Mouse (Mus musculus): ENCODE data around the gene Igflr1. TPM values are rescaled to one million over a fixed set of nuclear protein-coding genes. Genes with fewer than 3 reads are reported as not detected.

Igflr1 gene
- total RNA-seq, 2 experiments from 2014 or later = 4.7 to 5.2 TPM

DNA sequence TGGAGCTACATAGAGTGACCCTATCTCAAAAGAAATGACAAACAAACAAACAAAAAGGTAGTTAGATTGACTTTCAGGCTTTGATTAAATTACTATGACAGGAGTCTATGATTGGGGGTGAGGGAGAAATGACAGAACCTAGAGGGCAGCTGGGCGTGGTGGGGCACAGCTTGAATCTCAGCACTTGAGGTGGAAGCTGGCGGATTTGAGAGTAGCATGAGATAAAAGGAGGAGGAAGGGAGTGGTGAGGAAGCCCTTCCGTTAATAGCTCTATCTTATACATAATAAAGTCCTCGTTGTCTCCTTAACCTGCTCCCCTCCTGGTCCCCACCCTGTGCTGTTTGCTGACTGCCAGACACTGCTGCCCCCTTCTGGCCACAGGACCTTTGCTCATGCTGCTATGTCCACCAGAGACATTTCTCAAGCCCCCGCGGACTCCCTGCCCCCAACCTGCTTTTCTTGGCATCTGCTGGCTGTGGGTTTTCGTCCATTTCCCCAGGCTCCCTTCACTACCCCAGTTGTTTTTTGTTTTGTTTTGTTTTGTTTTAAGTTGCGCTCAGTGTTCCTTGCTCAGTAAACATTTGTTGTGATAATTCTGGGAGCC lies 42.6 kb downstream of the Igflr1 start:
- peak in 1 of 2 experiments; percentile 43 for DNase-seq (ENCODE audit: extremely low spot score in 1 of 2, low spot score in 1 of 2)

- DNase-seq (ENCODE audit: extremely low spot score in 1 of 2, low spot score in 1 of 2) = no peak
These were observed 43.2 kb downstream of the Igflr1 start for GRCm38 (mm10) chr7:30608476-30608875.

DNA sequence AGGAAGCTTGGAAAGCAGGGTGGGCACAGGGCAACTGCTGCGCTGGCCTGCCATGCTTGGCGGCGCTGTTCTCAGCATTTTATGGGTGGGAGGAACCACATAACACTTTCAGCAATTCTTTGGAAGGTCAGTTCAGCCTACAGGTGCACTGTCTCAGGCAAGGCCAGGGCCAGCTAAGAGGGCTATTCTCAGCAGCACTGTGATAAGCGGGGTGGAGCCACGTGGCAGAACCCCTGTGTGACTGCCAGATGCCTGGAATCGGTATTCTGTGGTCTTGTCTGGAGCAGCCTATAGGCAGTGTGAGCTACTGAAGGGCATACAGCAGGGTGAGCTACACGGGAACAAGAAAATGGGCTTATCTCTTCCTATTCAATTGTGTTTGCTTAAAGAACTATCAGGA lies 44.8 kb downstream of the Igflr1 start:
- no peak for DNase-seq (ENCODE audit: extremely low spot score in 1 of 2, low spot score in 1 of 2)

GRCm38 (mm10) chr7:30612654-30613402 lies 47.6 kb downstream of the Igflr1 start, which contains the start of gene Upk1a:
Gene Upk1a, minus strand, starts transcription at chr7:30612847.
- DNase-seq (ENCODE audit: extremely low spot score in 1 of 2, low spot score in 1 of 2) = no peak

DNA sequence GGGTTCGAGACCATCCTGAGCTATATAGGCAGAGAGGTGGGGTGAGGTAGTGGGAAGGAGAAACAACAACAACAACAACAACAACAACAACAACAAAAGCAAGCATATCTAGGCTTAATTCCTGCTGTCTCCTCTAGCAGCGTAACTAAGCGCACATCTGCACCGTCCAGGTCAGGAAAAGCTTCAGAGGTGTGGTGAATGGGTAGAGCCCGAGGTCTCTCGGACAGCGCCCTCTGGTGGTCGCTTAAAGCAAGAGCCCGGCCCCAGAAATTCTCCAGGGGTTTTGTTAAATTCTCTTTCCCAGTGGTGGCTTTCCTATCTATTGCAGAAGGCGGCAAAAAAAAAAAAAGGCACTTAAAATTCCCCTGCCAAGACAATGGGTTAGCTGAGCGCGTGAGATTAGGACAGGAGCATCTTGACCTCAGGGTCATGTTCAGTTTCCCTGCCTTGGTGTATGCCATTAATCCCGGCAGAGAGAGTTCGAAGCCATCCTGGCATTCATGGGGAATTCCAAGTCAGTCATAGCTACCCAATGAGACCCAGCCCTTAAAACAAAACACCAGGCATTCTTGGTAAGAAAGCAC lies 48.4 kb downstream of the Igflr1 start:
- DNase-seq (ENCODE audit: extremely low spot score in 1 of 2, low spot score in 1 of 2) = peak; percentile 34 to 58

DNA sequence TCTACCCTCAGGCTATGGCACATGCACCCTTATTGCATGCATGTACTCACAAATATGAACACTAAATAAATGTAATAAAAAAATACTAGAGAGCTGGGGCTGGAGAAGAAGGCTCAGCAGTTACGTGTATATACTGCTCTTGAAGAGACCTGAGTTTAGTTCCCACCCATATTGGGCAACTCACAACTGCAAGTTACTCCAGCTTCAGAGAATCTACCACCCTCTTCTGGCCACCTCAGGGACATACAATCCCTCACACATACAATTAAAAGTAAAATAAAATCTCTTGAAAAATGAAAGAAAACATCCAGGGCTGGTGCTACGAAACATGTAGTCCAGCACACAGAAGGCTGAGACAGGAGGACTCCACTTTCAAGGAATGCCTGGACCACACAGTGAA lies 49.2 kb downstream of the Igflr1 start:
- DNase-seq (ENCODE audit: extremely low spot score in 1 of 2, low spot score in 1 of 2) = no peak

DNA sequence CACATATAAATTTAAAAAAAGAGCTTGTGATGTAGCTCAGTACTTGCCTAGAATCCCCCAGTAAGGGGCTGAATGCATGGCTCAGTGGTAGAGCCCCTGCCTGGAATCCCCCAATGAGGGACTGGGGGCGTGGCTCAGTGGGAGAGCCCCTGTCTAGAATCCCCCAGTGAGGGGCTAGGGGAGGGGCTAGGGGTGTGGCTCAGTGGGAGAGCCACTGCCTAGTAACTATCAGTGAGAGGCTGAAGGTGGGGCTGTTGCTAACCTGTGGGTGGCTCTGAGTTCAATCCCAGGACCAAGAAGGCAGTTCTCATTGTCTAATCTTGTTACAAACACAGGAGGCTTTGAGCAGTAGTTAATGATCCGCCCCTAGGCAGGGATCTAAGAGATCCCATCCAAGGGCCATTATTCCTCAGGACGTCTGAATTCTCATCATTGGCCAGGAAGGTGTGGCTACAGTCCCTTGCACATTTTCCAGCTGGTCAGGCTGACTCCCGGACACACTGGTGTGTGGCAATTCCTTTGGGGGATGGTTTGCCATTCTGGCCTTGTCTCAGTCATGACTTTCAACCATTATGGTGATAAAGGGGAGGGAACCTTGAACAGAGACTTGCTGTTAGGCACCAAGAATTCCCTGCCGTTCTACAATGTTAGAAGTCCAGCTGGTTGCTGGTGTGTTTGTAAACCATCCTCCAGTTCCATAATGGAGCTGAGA lies 50.0 kb downstream of the Igflr1 start:
- DNase-seq (ENCODE audit: extremely low spot score in 1 of 2, low spot score in 1 of 2) = no peak

Small RNAs within 50 kb of the gene (microRNA-seq; reads per million reads assigned to microRNA genes)
- gene Gm38670 (0 to 1.3 reads per million in 2 experiments), gene Mir3569 (0.92 to 1.2 reads per million in 2 experiments)

Other genes with a start within 250 kb of the Igflr1 start
- under 1 TPM; 0.15 to 0.75 TPM for gene E130208F15Rik, start 243.7 kb upstream of the Igflr1 start, total RNA-seq (2021)
- 1 to 10 TPM; 7.8 to 7.9 TPM for gene Sdhaf1, start 241.5 kb upstream of the Igflr1 start, total RNA-seq (2021)
- gene Lrfn3, start 202.7 kb upstream of the Igflr1 start, total RNA-seq (2021) = 10 to 100 TPM; 33.6 to 34.7 TPM
- gene Tyrobp, start 151.7 kb upstream of the Igflr1 start, total RNA-seq (2021) = 10 to 100 TPM; 28.8 to 31.4 TPM
- gene Hcst, start 145.6 kb upstream of the Igflr1 start, total RNA-seq (2021) = 1 to 10 TPM in 1 of 2 experiments, under 1 TPM in 1; 0.98 to 1.0 TPM
- 1 to 10 TPM; 2.9 to 3.0 TPM for gene Nfkbid, start 143.7 kb upstream of the Igflr1 start, total RNA-seq (2021)
- 1,000 to 10,000 TPM; 1,227 to 1,377 TPM for gene Aplp1, start 119.9 kb upstream of the Igflr1 start, total RNA-seq (2021)
- gene Kirrel2, start 107.7 kb upstream of the Igflr1 start, total RNA-seq (2021) = 10 to 100 TPM; 15.3 to 16.4 TPM
- gene Nphs1, start 107.1 kb upstream of the Igflr1 start, total RNA-seq (2021) = 1 to 10 TPM; 1.8 to 2.2 TPM
- gene Prodh2, start 71.8 kb upstream of the Igflr1 start, total RNA-seq (2021) = not detected
- gene Arhgap33, start 30.4 kb upstream of the Igflr1 start, total RNA-seq (2021) = 100 to 1,000 TPM; 103 to 132 TPM
- 1 to 10 TPM; 3.4 to 4.3 TPM for gene Hspb6, start 13.2 kb upstream of the Igflr1 start, total RNA-seq (2021)
- 1 to 10 TPM; 3.5 to 3.6 TPM for gene Proser3, start 13.1 kb upstream of the Igflr1 start, total RNA-seq (2021)
- gene Lin37, start 5.6 kb upstream of the Igflr1 start, total RNA-seq (2021) = 10 to 100 TPM; 36.8 to 44.9 TPM
- gene U2af1l4, start 2.1 kb upstream of the Igflr1 start, total RNA-seq (2021) = 10 to 100 TPM; 69.8 to 72.5 TPM
- gene Gm49396, start 2.1 kb upstream of the Igflr1 start, total RNA-seq (2021) = 1 to 10 TPM; 6.8 to 8.8 TPM
- 10 to 100 TPM; 76.0 to 92.1 TPM for gene Psenen, start 1.8 kb upstream of the Igflr1 start, total RNA-seq (2021)
- 10 to 100 TPM; 39.1 to 57.1 TPM for gene Kmt2b, start 23.3 kb downstream of the Igflr1 start, total RNA-seq (2021)
- not detected for gene Zbtb32, start 33.5 kb downstream of the Igflr1 start, total RNA-seq (2021)
- under 1 TPM in 1 of 2 experiments, not detected in 1; 0.20 TPM for gene Upk1a, start 47.4 kb downstream of the Igflr1 start, total RNA-seq (2021)
- 100 to 1,000 TPM; 631 to 741 TPM for gene Cox6b1, start 60.7 kb downstream of the Igflr1 start, total RNA-seq (2021)
- not detected for gene Etv2, start 70.4 kb downstream of the Igflr1 start, total RNA-seq (2021)
- 10 to 100 TPM; 75.3 to 81.5 TPM for gene Rbm42, start 84.9 kb downstream of the Igflr1 start, total RNA-seq (2021)
- gene Haus5, start 99.6 kb downstream of the Igflr1 start, total RNA-seq (2021) = 1 to 10 TPM; 4.2 to 6.6 TPM
- not detected for gene Pmis2, start 106.2 kb downstream of the Igflr1 start, total RNA-seq (2021)
- gene 2200002J24Rik, start 133.5 kb downstream of the Igflr1 start, total RNA-seq (2021) = not detected
- 1 to 10 TPM in 1 of 2 experiments, under 1 TPM in 1; 0.74 to 1.1 TPM for gene Atp4a, start 146.8 kb downstream of the Igflr1 start, total RNA-seq (2021)
- gene Tmem147, start 164.1 kb downstream of the Igflr1 start, total RNA-seq (2021) = 100 to 1,000 TPM; 116 to 132 TPM
- gene Gapdhs, start 178.3 kb downstream of the Igflr1 start, total RNA-seq (2021) = not detected
- 1 to 10 TPM; 7.5 to 7.7 TPM for gene Sbsn, start 186.0 kb downstream of the Igflr1 start, total RNA-seq (2021)
- gene Dmkn, start 198.3 kb downstream of the Igflr1 start, total RNA-seq (2021) = 1 to 10 TPM in 1 of 2 experiments, under 1 TPM in 1; 0.66 to 1.3 TPM
- not detected for gene Krtdap, start 222.5 kb downstream of the Igflr1 start, total RNA-seq (2021)